Mouse (Mus musculus) embryonic facial prominence, embryonic 13.5 days (tissue): ENCODE measurements around the gene Pabpc1l. TPM values are rescaled to one million over a fixed set of nuclear protein-coding genes. Genes with fewer than 3 reads are reported as not detected.

Experiments used
- ATAC-seq: fragments of 200-750 bp; cut with Nextera tagmentation; 2 replicates; pipeline ENCODE4 v1.8.0; 2017; ENCODE audit warnings: low read depth; ENCODE audit not compliant: insufficient number of reproducible peaks, insufficient read depth, low FRiP score, low TSS enrichment
- H3K27ac ChIP-seq: fragments of 300-500 bp; sonication (generic); 2 replicates; pipeline ENCODE4 v1.5.1; 2015; ENCODE audit warnings: moderate library complexity, mild to moderate bottlenecking, inconsistent platforms
- H3K27me3 ChIP-seq: fragments of 300-500 bp; sonication (generic); 2 replicates; pipeline ENCODE4 v1.6.1; 2015; ENCODE audit warnings: mild to moderate bottlenecking, inconsistent platforms
- H3K36me3 ChIP-seq: fragments of 300-500 bp; sonication (generic); 2 replicates; pipeline ENCODE4 v1.6.1; 2015; ENCODE audit warnings: mild to moderate bottlenecking, inconsistent platforms
- H3K4me1 ChIP-seq: fragments of 300-500 bp; sonication (generic); 2 replicates; pipeline ENCODE4 v1.6.1; 2015; ENCODE audit warnings: inconsistent platforms
- H3K4me2 ChIP-seq: fragments of 300-500 bp; sonication (generic); 2 replicates; pipeline ENCODE4 v1.6.1; 2015; ENCODE audit warnings: moderate library complexity, mild to moderate bottlenecking, inconsistent platforms
- H3K4me3 ChIP-seq: fragments of 300-500 bp; sonication (generic); 2 replicates; pipeline ENCODE4 v1.5.1; 2015; ENCODE audit warnings: mild to moderate bottlenecking, inconsistent platforms
- H3K9ac ChIP-seq: fragments of 300-500 bp; sonication (generic); 2 replicates; pipeline ENCODE4 v1.6.1; 2015; ENCODE audit warnings: mild to moderate bottlenecking, inconsistent platforms
- H3K9me3 ChIP-seq: fragments of 300-500 bp; sonication (generic); 2 replicates; pipeline ENCODE4 v1.6.1; 2016; ENCODE audit warnings: inconsistent platforms
- WGBS: fragments of 180-500 bp; shearing (Covaris S2); methylation state at CpG from one replicate; pipeline ENCODE4 v1.1.7; 2015; ENCODE audit warnings: mixed read lengths; 5-methylcytosine and 5-hydroxymethylcytosine counted together
- polyA plus RNA-seq: library from polyadenylated mRNA; unstranded; fragments of >200 nt; fragmentation: Nextera tagmentation; extraction: Ambion mirVana; gene quantifications from 2 replicates; pipeline ENCODE4 v1.2.1, GENCODE M21; 2015

Gene Pabpc1l
- polyA plus RNA-seq, result 1.6 and 2.8 TPM in 2 replicates

DNA sequence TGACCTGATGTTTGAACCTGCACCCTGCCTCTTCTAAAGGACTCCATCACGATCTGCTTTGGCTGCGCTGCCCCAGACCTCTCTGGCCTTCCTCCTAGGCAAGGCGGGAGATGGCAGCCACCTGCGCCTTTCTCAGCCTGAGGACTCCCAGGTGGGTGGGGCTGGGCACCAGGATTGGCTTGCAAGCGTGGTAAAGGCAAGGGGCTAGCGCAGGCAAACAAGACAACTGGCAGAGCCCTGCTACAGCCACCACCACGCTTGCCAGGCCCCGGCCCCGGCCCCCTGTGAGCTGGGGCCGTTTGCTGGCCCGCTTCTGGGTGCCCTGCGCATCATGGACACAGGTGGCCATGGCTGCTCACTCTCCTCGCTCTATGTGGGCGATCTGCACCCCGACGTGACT is at the start of gene Pabpc1l:
Gene Pabpc1l, plus strand, starts transcription at position 301 of the 400 bp plus-strand sequence.
- no peak within 1 kb of the TSS for H3K4me3 ChIP-seq
- H3K27me3 ChIP-seq, result no peaks in the 10 kb centered on the region
- H3K9ac ChIP-seq, result no peak within 1 kb of the TSS
- no peak within 1 kb of the TSS for H3K27ac ChIP-seq
- peaks cover 1% of the 10 kb centered on the region; the same call in 1 of the 2 replicates for H3K36me3 ChIP-seq
- ATAC-seq, result no peak
- H3K4me2 ChIP-seq, result no peak within 1 kb of the TSS
- no peaks in the 10 kb centered on the region for H3K9me3 ChIP-seq
- peaks cover 8% of the 10 kb centered on the region; the same call in 1 of the 2 replicates for H3K4me1 ChIP-seq
- WGBS, result 84% methylated on average over 16 of the region's 16 CpGs

- Histone ChIP-seq H3K4me3 (no peak overlapping the region), H3K4me2 (no peak overlapping the region), H3K4me1 (no peaks in the 10 kb centered on the region), H3K9me3 (no peaks in the 10 kb centered on the region), H3K27ac (no peak overlapping the region), H3K9ac (no peak overlapping the region), H3K36me3 (no peaks in the 10 kb centered on the region), H3K27me3 (no peaks in the 10 kb centered on the region)
- ATAC-seq, result no peak
- WGBS, result 91% methylated on average over 6 of the region's 7 CpGs
Observed at GRCm38 (mm10) chr2:163976448-163976847, 48.8 kb upstream of the Pabpc1l start.

DNA sequence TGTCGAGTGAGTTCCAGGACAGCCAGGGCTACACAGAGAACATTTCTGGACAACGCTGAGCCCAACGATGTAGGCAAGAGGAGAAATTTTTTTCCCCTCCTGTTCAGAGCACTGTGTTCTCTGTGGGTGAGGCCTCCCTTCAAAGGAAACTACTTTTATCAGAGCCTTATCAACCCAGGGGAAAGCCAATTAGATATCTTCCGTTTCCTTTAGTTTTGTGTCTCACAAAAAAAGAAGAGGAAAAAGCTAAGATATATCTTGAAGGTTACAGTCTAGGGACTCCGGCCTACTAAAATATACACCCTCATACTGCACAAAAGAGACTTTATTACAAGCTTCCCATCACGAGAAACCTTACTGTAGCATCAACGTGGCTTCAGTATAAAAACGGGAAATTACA is 38.0 kb upstream of the Pabpc1l start:
- H3K9ac ChIP-seq, result no peak overlapping the region
- WGBS, result 77% methylated on average over 8 of the region's 8 CpGs
- no peaks in the 10 kb centered on the region for H3K9me3 ChIP-seq
- no peaks in the 10 kb centered on the region for H3K36me3 ChIP-seq
- no peak overlapping the region for H3K4me3 ChIP-seq
- no peaks in the 10 kb centered on the region for H3K27me3 ChIP-seq
- no peaks in the 10 kb centered on the region for H3K4me1 ChIP-seq
- ATAC-seq, result no peak
- H3K4me2 ChIP-seq, result no peak overlapping the region
- H3K27ac ChIP-seq, result no peak overlapping the region

DNA sequence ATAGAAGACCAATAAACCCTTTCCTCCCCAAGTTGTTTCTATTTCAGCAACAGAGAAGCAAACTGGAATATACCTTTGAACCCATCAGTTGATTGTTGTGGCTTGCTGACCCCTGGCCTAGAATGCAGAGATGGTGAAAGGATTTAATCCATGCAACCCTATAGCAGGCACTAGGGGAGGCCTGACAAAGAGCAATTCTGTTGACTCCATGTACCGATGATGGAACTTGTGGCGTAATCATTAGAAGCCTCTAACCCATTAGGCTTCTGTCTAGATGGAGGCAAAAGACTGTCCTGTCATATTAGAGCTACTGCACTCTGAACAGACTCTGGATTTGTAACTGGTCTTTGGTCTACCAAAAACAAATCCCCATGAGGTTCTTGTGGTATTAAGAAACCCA is 32.4 kb upstream of the Pabpc1l start:
- Histone ChIP-seq H3K9me3 (no peaks in the 10 kb centered on the region), H3K4me2 (no peak overlapping the region), H3K36me3 (no peaks in the 10 kb centered on the region; the same call in none of the 2 replicates), H3K4me1 (peaks cover 23% of the 10 kb centered on the region), H3K4me3 (no peak overlapping the region), H3K9ac (no peak overlapping the region), H3K27ac (no peak overlapping the region), H3K27me3 (no peaks in the 10 kb centered on the region)
- WGBS, result 94% methylated on average over 2 of the region's 2 CpGs
- ATAC-seq, result no peak

DNA sequence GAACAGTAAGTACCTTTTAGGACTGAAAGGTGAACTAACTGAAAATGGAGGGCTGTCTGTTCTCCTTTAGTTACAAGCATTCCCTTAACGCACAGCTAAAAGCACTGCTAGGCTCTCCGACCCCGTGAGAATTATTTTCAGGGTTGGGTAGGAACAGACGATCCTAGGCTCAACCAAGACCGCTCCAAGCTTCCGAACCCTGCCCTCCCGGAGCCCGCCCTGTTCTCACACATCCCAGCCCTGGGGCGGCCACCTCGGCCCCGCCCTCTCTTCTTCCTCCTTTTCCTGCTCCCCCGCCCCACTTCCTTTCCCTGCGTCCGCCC is 30.6 kb upstream of the Pabpc1l start, which contains the start of gene Ywhab:
Gene Ywhab, plus strand, starts transcription at position 307 of the 323 bp plus-strand sequence.
- Histone ChIP-seq H3K27ac (peak within 1 kb of the TSS; percentile 96), H3K4me1 (peaks cover 30% of the 10 kb centered on the region), H3K27me3 (no peaks in the 10 kb centered on the region), H3K4me3 (peak within 1 kb of the TSS; percentile 98), H3K9ac (peak within 1 kb of the TSS; percentile 96), H3K36me3 (no peaks in the 10 kb centered on the region; the same call in none of the 2 replicates), H3K4me2 (peak within 1 kb of the TSS; percentile 85), H3K9me3 (no peaks in the 10 kb centered on the region)
- ATAC-seq, result no peak
- 0% methylated on average over 13 of the region's 14 CpGs for WGBS

GRCm38 (mm10) chr2:163994977-163995862 is 30.0 kb upstream of the Pabpc1l start:
- no peaks in the 10 kb centered on the region for H3K27me3 ChIP-seq
- under 1% methylated on average over 74 of the region's 79 CpGs for WGBS
- H3K27ac ChIP-seq, result peak overlapping the region; percentile 96
- H3K36me3 ChIP-seq, result no peaks in the 10 kb centered on the region; the same call in none of the 2 replicates
- peak; percentile 100 for ATAC-seq
- H3K4me3 ChIP-seq, result peak overlapping the region; percentile 98
- H3K9me3 ChIP-seq, result no peaks in the 10 kb centered on the region
- peak overlapping the region; percentile 96 for H3K9ac ChIP-seq
- peak overlapping the region; percentile 85 for H3K4me2 ChIP-seq
- H3K4me1 ChIP-seq, result peaks cover 32% of the 10 kb centered on the region

- no peaks in the 10 kb centered on the region for H3K27me3 ChIP-seq
- peak overlapping the region; percentile 98 for H3K4me3 ChIP-seq
- WGBS, result 77% methylated on average over 6 of the region's 6 CpGs
- no peaks in the 10 kb centered on the region; the same call in none of the 2 replicates for H3K36me3 ChIP-seq
- H3K9me3 ChIP-seq, result no peaks in the 10 kb centered on the region
- no peak for ATAC-seq
- peak overlapping the region; percentile 85 for H3K4me2 ChIP-seq
- no peak overlapping the region for H3K27ac ChIP-seq
- peak overlapping the region; percentile 96 for H3K9ac ChIP-seq
- H3K4me1 ChIP-seq, result peaks cover 38% of the 10 kb centered on the region
Observed at GRCm38 (mm10) chr2:163996275-163996674, 29.0 kb upstream of the Pabpc1l start.

DNA sequence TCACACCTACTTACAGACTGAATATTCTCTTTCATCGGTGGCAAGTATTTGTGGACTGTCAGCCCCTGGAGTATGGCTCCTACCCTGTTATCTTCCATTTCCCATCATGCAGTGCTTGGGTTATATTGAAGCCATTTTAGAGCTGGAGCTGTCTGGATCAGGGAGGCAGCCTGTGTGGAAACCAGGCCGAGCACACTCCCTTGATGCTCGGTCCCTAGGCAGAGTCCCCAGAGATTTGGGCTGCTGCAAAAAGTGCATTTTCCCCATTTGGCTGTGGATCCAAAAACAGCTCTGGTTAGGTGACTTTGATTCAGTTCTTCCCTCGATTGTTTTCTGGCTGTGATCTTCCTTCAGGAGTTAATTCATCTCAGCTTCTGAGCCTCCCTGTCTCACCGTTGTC is 28.4 kb upstream of the Pabpc1l start:
- H3K27ac ChIP-seq, result no peak overlapping the region
- ATAC-seq, result no peak
- 70% methylated on average over 5 of the region's 5 CpGs for WGBS
- no peaks in the 10 kb centered on the region; the same call in none of the 2 replicates for H3K36me3 ChIP-seq
- H3K27me3 ChIP-seq, result no peaks in the 10 kb centered on the region
- H3K4me3 ChIP-seq, result no peak overlapping the region
- 0 out of 2 replicates have a peak overlapping the region, but pooled peaks have one; percentile 47 for H3K9ac ChIP-seq
- H3K4me2 ChIP-seq, result peak overlapping the region; percentile 85
- H3K4me1 ChIP-seq, result peaks cover 39% of the 10 kb centered on the region
- no peaks in the 10 kb centered on the region for H3K9me3 ChIP-seq

GRCm38 (mm10) chr2:163998981-163999380 is 26.3 kb upstream of the Pabpc1l start:
- Histone ChIP-seq H3K27me3 (no peaks in the 10 kb centered on the region), H3K4me3 (no peak overlapping the region), H3K9me3 (no peaks in the 10 kb centered on the region), H3K4me2 (no peak overlapping the region), H3K27ac (no peak overlapping the region), H3K9ac (no peak overlapping the region), H3K4me1 (peaks cover 45% of the 10 kb centered on the region), H3K36me3 (no peaks in the 10 kb centered on the region; the same call in none of the 2 replicates)
- ATAC-seq, result no peak
- 95% methylated on average over 6 of the region's 6 CpGs for WGBS

- H3K4me1 ChIP-seq, result peaks cover 45% of the 10 kb centered on the region
- no peak overlapping the region for H3K4me2 ChIP-seq
- no peak overlapping the region for H3K9ac ChIP-seq
- ATAC-seq, result no peak
- H3K4me3 ChIP-seq, result no peak overlapping the region
- H3K27me3 ChIP-seq, result no peaks in the 10 kb centered on the region
- WGBS, result 96% methylated on average over 3 of the region's 3 CpGs
- no peaks in the 10 kb centered on the region for H3K9me3 ChIP-seq
- no peaks in the 10 kb centered on the region; the same call in none of the 2 replicates for H3K36me3 ChIP-seq
- H3K27ac ChIP-seq, result no peak overlapping the region
Observed at GRCm38 (mm10) chr2:164002637-164003036, 22.6 kb upstream of the Pabpc1l start.

DNA sequence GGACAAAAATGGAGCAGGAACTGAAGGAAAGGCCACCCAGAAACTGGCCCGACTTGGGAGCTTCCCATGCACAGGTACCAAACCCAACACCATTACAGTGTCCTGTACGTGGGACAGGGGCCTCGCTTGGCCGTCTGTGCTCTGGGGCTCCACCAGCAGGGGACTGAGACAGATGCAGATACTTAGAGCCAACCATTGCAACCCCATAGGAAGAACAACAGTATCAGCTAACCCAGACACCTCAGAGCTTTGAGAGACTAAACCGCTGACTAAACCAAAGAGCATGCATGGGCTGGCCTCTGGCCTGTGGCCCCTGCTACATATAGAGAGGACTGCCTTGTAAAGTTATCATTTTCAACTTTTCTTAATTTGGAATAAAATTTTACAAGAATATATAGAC is 20.7 kb upstream of the Pabpc1l start:
- H3K9ac ChIP-seq, result no peak overlapping the region
- 82% methylated on average over 5 of the region's 5 CpGs for WGBS
- H3K4me3 ChIP-seq, result no peak overlapping the region
- H3K4me1 ChIP-seq, result peaks cover 41% of the 10 kb centered on the region
- no peaks in the 10 kb centered on the region for H3K27me3 ChIP-seq
- H3K36me3 ChIP-seq, result no peaks in the 10 kb centered on the region
- H3K9me3 ChIP-seq, result no peaks in the 10 kb centered on the region
- H3K27ac ChIP-seq, result no peak overlapping the region
- no peak for ATAC-seq
- no peak overlapping the region for H3K4me2 ChIP-seq

DNA sequence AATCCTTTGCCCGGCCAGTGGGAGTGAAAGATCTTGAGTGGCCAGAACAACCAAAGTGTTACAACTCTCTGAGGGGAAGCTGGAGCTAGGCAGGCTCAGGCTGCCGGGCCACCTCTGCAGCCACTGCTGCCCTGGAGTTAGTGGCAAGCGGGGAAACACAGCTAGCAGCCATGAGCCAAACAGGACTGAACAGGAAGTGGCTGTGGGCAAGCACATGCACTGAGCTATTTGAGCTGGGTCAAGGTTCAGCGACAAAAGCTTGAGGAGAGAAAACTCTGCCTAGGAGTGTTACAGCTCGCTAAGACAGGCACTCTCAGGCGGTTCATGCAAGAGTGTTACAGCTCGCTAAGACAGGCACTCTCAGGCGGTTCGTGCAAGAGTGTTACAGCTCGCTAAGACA is 18.3 kb upstream of the Pabpc1l start:
- no peak overlapping the region for H3K27ac ChIP-seq
- no peak for ATAC-seq
- H3K27me3 ChIP-seq, result no peaks in the 10 kb centered on the region
- H3K9me3 ChIP-seq, result no peaks in the 10 kb centered on the region
- peaks cover 37% of the 10 kb centered on the region for H3K4me1 ChIP-seq
- H3K9ac ChIP-seq, result no peak overlapping the region
- H3K4me3 ChIP-seq, result no peak overlapping the region
- H3K4me2 ChIP-seq, result no peak overlapping the region
- 68% methylated on average over 10 of the region's 10 CpGs for WGBS
- H3K36me3 ChIP-seq, result peaks cover 6% of the 10 kb centered on the region
